Mouse (Mus musculus): Measurements from ENCODE around the gene Fez2. TPM values are rescaled to one million over a fixed set of nuclear protein-coding genes. Genes with fewer than 3 reads are reported as not detected.

Fez2 gene
- total RNA-seq, 2 experiments from 2014 or later, result 80.8 to 85.0 TPM

DNA sequence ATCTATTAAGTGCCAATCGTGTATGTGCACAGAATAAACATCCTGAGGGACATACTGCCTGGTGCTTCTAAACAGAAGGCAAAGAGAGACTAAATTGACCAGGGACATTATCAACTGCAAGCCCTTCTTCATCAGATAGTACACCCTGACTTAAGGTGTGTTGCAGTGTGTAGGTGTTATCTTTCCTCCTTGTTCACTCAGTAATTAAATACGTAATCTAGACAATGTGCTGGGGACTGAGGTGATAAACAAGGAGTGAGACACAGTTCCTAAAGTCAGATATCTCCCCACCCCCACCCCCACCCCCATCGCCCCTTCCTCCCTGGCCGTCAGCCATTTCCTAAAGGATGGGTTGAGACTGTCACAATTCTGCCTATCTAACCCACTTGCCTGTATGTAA is 90.8 kb downstream of the Fez2 start:
- intact Hi-C loops (cut with DNase I), result no loop called here
- no peak for DNase-seq

DNA sequence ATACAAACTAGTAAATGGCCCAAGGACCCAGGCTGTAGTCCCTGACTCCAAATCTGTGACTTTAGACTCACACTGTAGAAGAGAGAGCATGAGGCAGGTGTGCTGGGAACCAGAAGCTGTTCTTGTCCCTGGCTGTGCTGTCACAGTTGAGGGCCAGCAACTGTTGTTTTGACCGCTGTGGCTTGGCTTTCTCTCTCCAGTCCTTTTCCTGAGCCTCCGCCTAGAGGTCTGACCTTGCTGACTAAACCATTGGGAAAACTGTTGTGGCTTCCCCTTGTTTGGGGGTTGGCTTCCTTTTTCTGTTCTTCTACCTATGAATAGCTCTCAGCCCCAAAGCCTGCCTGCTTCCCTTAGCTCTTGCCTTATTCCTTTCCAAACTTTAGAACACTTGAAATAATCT is 91.6 kb downstream of the Fez2 start:
- intact Hi-C loops (cut with DNase I), result no loop called here
- peak in 1 of 2 experiments; percentile 25 for DNase-seq

DNA sequence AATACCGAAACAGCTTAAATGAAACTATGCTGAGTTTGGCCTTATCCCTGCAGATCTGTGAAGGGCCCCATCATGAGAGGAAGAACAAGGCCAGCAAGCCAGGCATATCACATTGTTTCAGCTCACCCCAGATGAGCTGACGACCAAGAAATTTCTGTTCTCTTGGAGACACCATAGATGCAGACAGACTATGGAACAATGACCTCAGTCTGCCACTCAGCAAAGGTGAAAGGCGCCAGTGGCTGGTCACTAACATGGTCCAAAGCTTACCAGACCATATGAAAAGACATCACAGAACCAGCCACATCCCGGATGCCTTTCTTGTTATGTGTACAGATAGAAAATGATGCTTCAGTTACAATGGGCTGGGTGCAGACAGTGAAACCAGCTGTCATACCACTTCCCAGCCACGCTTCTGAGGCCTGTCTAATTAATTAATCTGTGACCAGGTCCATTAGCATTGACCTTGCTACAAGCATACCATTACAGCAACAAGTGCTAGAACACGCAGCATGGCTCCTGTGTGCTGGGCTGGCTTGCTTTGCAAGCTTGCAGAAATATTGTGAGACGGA is 92.1 kb downstream of the Fez2 start:
- DNase-seq, result no peak
- intact Hi-C loops (cut with DNase I), result no loop called here

DNA sequence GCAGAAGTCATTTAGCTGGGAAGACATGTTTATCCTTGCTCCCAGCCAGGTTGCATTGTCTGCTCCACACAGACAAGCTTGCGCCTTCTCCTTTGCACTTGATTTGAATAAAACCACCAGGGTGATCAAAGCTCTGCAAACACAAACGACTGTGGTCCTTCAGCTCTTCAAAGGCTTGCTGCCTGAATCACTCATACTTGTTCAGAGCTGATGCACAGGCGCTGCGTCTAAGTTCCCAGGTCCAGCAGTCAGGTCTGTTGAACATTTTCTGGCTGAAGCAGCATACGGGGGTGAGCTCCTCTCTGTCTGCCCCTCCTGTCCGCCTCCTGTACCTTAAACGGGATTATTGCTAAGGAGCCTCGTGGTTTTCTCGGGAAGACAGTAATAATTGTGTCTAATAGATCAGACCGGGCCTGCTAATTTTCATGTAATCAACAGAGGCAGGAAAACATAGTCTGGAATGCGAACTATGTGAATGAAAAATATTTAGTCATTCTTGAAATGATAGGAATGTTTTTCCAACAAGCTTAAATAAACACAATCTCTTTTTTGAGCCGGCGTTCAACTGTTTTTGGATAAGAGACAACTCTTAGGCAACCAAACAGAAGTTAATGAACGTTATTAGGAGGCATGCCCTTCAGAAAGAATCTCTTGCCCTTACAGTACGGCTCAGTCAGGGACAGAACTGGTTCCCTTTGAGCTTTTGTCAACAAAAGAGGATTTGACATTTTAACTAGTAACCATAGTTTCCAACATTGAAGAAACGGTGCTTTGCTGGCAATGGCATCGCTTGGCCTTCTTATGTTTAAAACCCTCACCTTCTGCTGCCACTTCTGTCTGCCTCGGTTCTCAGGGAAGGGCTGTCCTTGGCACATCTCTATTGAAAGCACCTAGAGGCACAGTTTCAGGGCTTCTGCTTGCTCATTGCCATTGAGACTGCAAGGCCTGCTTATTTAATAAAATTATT is 95.3 kb downstream of the Fez2 start:
- intact Hi-C loops (cut with DNase I), result no loop called here
- DNase-seq, result peak; percentile 24 to 25

DNA sequence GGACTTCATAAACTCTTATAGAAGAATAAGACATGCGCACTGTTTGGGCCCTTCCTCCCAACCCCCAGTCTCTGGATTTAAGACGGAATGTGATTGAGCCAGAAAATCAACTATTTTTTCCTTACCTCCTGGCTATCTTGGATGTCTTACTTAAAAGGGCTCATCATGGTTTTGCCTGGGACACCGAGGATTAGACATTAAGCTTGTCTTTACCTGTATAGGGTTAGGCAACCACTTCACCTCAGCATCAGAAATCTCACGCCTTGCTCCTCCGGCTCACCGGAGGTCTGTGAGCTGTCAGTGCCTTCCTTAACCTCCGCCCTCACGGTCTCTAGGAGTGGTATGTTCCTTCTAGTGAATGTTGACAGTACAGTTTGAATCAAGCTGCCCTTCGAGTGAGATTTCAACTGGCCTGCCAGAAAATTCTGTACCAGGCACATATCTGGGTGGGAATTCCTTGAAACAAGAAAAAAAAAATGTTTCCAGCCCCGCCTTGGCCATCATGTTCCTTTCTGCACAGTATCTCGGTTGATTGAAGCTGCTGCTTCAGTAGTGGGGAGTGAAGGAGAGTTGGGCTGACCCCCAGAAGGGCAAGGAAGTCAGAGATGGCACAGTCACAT is 96.6 kb downstream of the Fez2 start:
- DNase-seq, result peak in 1 of 2 experiments; percentile 16
- intact Hi-C loops (cut with DNase I), result no loop called here

Other genes starting within 250 kb of the Fez2 start
- gene Crim1, start 217.9 kb downstream of the Fez2 start, total RNA-seq (2021), result 10 to 100 TPM; 44.8 to 47.1 TPM
- 1 to 10 TPM; 1.2 to 1.8 TPM for gene Vit, start 89.9 kb upstream of the Fez2 start, total RNA-seq (2021)

Measured in heart, postnatal 10 days (tissue).